Comparison of ENCODE assay signal across 22 mouse cellular contexts in the genomic region with DNA sequence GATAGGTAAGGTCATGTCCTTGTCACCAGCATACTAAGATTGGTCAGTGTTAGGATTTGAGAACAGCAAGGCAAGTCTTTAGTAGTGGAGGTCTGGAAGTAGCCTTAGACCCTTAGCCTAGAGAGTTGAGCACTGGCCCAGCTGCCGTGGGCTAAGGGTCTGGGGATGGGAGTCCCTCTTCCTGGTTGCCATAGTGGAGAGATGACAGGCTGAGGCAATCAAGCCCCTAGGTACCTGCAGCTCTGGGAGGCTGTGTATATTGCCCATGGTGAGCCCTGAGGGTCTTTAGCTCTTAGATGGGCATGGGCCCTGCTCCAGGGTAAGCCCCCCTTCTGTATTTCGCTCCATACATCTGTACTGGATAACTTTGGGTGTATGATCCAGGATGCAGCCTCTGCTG.
"Had no signal": no experiment of that assay in that cellular context is flagged by ENCODE, and none has a peak within 500 bp of the region (broad histone marks: within the 10 kb centered on the region; RNA-seq: fewer than 3 reads in every experiment).

No protein-coding gene starts in this region.

- H3K4me3 ChIP-seq: liver, embryonic 13.5 days; liver, embryonic 15.5 days; lung, embryonic 15.5 days; megakaryocyte, embryonic 14.5 days; midbrain, embryonic 13.5 days; midbrain, embryonic 15.5 days; neural tube, embryonic 13.5 days; neural tube, embryonic 15.5 days; stomach, embryonic 15.5 days had no signal

- H3K4me2 ChIP-seq: liver, embryonic 13.5 days; liver, embryonic 15.5 days; lung, embryonic 15.5 days; midbrain, embryonic 13.5 days; midbrain, embryonic 15.5 days; neural tube, embryonic 13.5 days; neural tube, embryonic 15.5 days; stomach, embryonic 15.5 days had no signal

- H3K27me3 ChIP-seq: liver, embryonic 13.5 days; liver, embryonic 15.5 days; lung, embryonic 15.5 days; midbrain, embryonic 13.5 days; midbrain, embryonic 15.5 days; neural tube, embryonic 13.5 days; neural tube, embryonic 15.5 days; stomach, embryonic 15.5 days had no signal

- H3K36me3 ChIP-seq: liver, embryonic 13.5 days; liver, embryonic 15.5 days; lung, embryonic 15.5 days; stomach, embryonic 15.5 days had no signal

- H3K27ac ChIP-seq: liver, embryonic 13.5 days; liver, embryonic 15.5 days; lung, embryonic 15.5 days; midbrain, embryonic 13.5 days; midbrain, embryonic 15.5 days; neural tube, embryonic 13.5 days; neural tube, embryonic 15.5 days; stomach, embryonic 15.5 days; stomach, postnatal 0 days had no signal

- DNase-seq: liver, embryonic 13.5 days; liver, postnatal 0 days; lung, adult 2 months; lung, postnatal 14 days; lung, postnatal 36 days; retina, postnatal 1 day; right cerebral cortex, adult 18-20 months; right cerebral cortex, postnatal 25 days; right cerebral cortex, postnatal 4 days; spleen, adult 18-20 months; thymus, adult 2 months; thymus, postnatal 25 days; thymus, postnatal 4 days had no signal
